Mouse (Mus musculus): ENCODE measurements around the gene Lrrc45.

Lrrc45 gene

GRCm38 (mm10) chr11:120704486-120705325, 9.0 kb upstream of the Lrrc45 start:
- peak; percentile 8 for DNase-seq

GRCm38 (mm10) chr11:120706120-120706519, 7.6 kb upstream of the Lrrc45 start:
- DNase-seq = no peak

- DNase-seq = no peak
Measured at GRCm38 (mm10) chr11:120707225-120707624, 6.5 kb upstream of the Lrrc45 start.

GRCm38 (mm10) chr11:120707969-120708368, 5.8 kb upstream of the Lrrc45 start:
- no peak for DNase-seq

- no peak for DNase-seq
Measured at GRCm38 (mm10) chr11:120709551-120709950, 4.2 kb upstream of the Lrrc45 start.

GRCm38 (mm10) chr11:120710672-120711071, 3.1 kb upstream of the Lrrc45 start:
- no peak for DNase-seq

GRCm38 (mm10) chr11:120711980-120712604, 1.6 kb upstream of the Lrrc45 start:
- no peak for DNase-seq

- peak; percentile 77 for DNase-seq
Measured at GRCm38 (mm10) chr11:120712771-120713568, 755 bp upstream of the Lrrc45 start.

GRCm38 (mm10) chr11:120714546-120714945, 821 bp downstream of the Lrrc45 start:
- DNase-seq = no peak

- no peak for DNase-seq
Measured at GRCm38 (mm10) chr11:120715131-120715530, 1.4 kb downstream of the Lrrc45 start.

- no peak for DNase-seq
Measured at GRCm38 (mm10) chr11:120719242-120719641, 5.5 kb downstream of the Lrrc45 start.

- no peak for DNase-seq
Measured at GRCm38 (mm10) chr11:120719841-120720376, 6.2 kb downstream of the Lrrc45 start.

GRCm38 (mm10) chr11:120720450-120720849, 6.7 kb downstream of the Lrrc45 start:
- DNase-seq = peak; percentile 95

- DNase-seq = peak; percentile 88
Measured at GRCm38 (mm10) chr11:120721124-120722066, 7.7 kb downstream of the Lrrc45 start, which contains the start of gene Rac3. Rac3 (plus strand) TSS chr11:120721470.

GRCm38 (mm10) chr11:120722067-120722630, 8.4 kb downstream of the Lrrc45 start:
- DNase-seq = no peak

- peak; percentile 57 for DNase-seq
Measured at GRCm38 (mm10) chr11:120722761-120723382, 9.1 kb downstream of the Lrrc45 start.

- no peak for DNase-seq
Measured at GRCm38 (mm10) chr11:120723509-120723908, 9.8 kb downstream of the Lrrc45 start.

GRCm38 (mm10) chr11:120726243-120727168, 12.8 kb downstream of the Lrrc45 start:
- DNase-seq = peak; percentile 49

- peak; percentile 93 for DNase-seq
Measured at GRCm38 (mm10) chr11:120727169-120727527, 13.4 kb downstream of the Lrrc45 start, which contains the start of gene Dcxr. Dcxr (minus strand) TSS chr11:120727281.

- DNase-seq = no peak
Measured at GRCm38 (mm10) chr11:120727564-120727963, 13.8 kb downstream of the Lrrc45 start.

Measured in kidney, postnatal 10 days (tissue).